Mouse (Mus musculus) right cerebral cortex, postnatal 4 days (tissue): ENCODE data around the gene Slc6a4.

ENCODE experiments used
- DNase-seq: peaks from one replicate; pipeline ENCODE4 v3.0.0-alpha.2; 2022

The Slc6a4 gene

GRCm38 (mm10) chr11:76997916-76998704 is at the start of gene Slc6a4:
Gene Slc6a4, plus strand, starts transcription at chr11:76998603.
- no peak for DNase-seq

- DNase-seq: no peak
Observed at GRCm38 (mm10) chr11:76953536-76953935, 44.9 kb upstream of the Slc6a4 start.

- no peak for DNase-seq
Observed at GRCm38 (mm10) chr11:76965703-76966102, 32.7 kb upstream of the Slc6a4 start.

GRCm38 (mm10) chr11:76970328-76970727 is 28.1 kb upstream of the Slc6a4 start:
- no peak for DNase-seq

GRCm38 (mm10) chr11:76974680-76975319 is 23.6 kb upstream of the Slc6a4 start:
- no peak for DNase-seq

GRCm38 (mm10) chr11:76981570-76982141 is 16.7 kb upstream of the Slc6a4 start:
- DNase-seq: no peak

GRCm38 (mm10) chr11:76982415-76982814 is 16.0 kb upstream of the Slc6a4 start:
- no peak for DNase-seq

GRCm38 (mm10) chr11:76983641-76984040 is 14.8 kb upstream of the Slc6a4 start:
- no peak for DNase-seq

GRCm38 (mm10) chr11:76984173-76984572 is 14.2 kb upstream of the Slc6a4 start:
- DNase-seq: no peak

- no peak for DNase-seq
Observed at GRCm38 (mm10) chr11:76990839-76991238, 7.6 kb upstream of the Slc6a4 start.

GRCm38 (mm10) chr11:76992886-76993285 is 5.5 kb upstream of the Slc6a4 start:
- no peak for DNase-seq

- DNase-seq: peak; percentile 18
Observed at GRCm38 (mm10) chr11:76995966-76996672, 2.3 kb upstream of the Slc6a4 start.

- DNase-seq: peak; percentile 69
Observed at GRCm38 (mm10) chr11:76997305-76997704, 1.1 kb upstream of the Slc6a4 start.

- DNase-seq: no peak
Observed at GRCm38 (mm10) chr11:76998705-76999226, 363 bp downstream of the Slc6a4 start.

GRCm38 (mm10) chr11:77000741-77001140 is 2.3 kb downstream of the Slc6a4 start:
- DNase-seq: no peak

- no peak for DNase-seq
Observed at GRCm38 (mm10) chr11:77002361-77002760, 4.0 kb downstream of the Slc6a4 start.

- no peak for DNase-seq
Observed at GRCm38 (mm10) chr11:77005881-77006280, 7.5 kb downstream of the Slc6a4 start.

GRCm38 (mm10) chr11:77006616-77007015 is 8.2 kb downstream of the Slc6a4 start:
- DNase-seq: no peak

- DNase-seq: no peak
Observed at GRCm38 (mm10) chr11:77009069-77010025, 10.9 kb downstream of the Slc6a4 start.

- no peak for DNase-seq
Observed at GRCm38 (mm10) chr11:77010762-77011475, 12.5 kb downstream of the Slc6a4 start.

- no peak for DNase-seq
Observed at GRCm38 (mm10) chr11:77018046-77018445, 19.6 kb downstream of the Slc6a4 start.
